Mouse (Mus musculus): ENCODE results near the gene Tfcp2l1. TPM values are rescaled to one million over a fixed set of nuclear protein-coding genes. Genes with fewer than 3 reads are reported as not detected.
"Not testable (repeated sequence)": the region's sequence is repeated elsewhere in the genome, so short reads cannot be mapped to it uniquely, and the experiment has no call there.

Gene Tfcp2l1
- polyA plus RNA-seq, 1 experiment from 2014 or later = 0.17 TPM

- H3K27me3 ChIP-seq (ENCODE audit: control insufficient read depth, insufficient read depth, low read length) = no peaks in the 10 kb centered on the region
- H3K9me3 ChIP-seq (ENCODE audit: control insufficient read depth, low read length) = no peaks in the 10 kb centered on the region
- no peaks in the 10 kb centered on the region for H3K4me1 ChIP-seq (replicated peaks; ENCODE audit: control insufficient read depth, insufficient read depth, low read length)
- no peak overlapping the region for H3K4me2 ChIP-seq (ENCODE audit: low read depth, low read length, severe bottlenecking)
- no peak overlapping the region for H3K4me3 ChIP-seq (ENCODE audit: low read depth, low read length)
- no peak overlapping the region for H3K9ac ChIP-seq (ENCODE audit: low read length)
- WGBS = 89% methylated on average over 3 of the region's 3 CpGs
- ATAC-seq (replicated peaks; ENCODE audit: low FRiP score) (no peak), DNase-seq (ENCODE audit: low spot score) (no peak)
- H3K27ac ChIP-seq (ENCODE audit: low read depth, low read length) = no peak overlapping the region
- H3K36me3 ChIP-seq (ENCODE audit: control insufficient read depth, insufficient read depth, low read length) = no peaks in the 10 kb centered on the region; the same call in 1 of the 2 replicates
Observed at GRCm38 (mm10) chr1:118613631-118614183, 14.0 kb upstream of the Tfcp2l1 start.

- WGBS = 95% methylated on average over 4 of the region's 5 CpGs
- not testable (repeated sequence) for H3K9ac ChIP-seq (ENCODE audit: low read length); H3K4me2 ChIP-seq (ENCODE audit: low read depth, low read length, severe bottlenecking); ATAC-seq (replicated peaks; ENCODE audit: low FRiP score); H3K27ac ChIP-seq (ENCODE audit: low read depth, low read length); H3K9me3 ChIP-seq (ENCODE audit: control insufficient read depth, low read length); H3K36me3 ChIP-seq (ENCODE audit: control insufficient read depth, insufficient read depth, low read length); DNase-seq (ENCODE audit: low spot score); H3K4me1 ChIP-seq (replicated peaks; ENCODE audit: control insufficient read depth, insufficient read depth, low read length); H3K4me3 ChIP-seq (ENCODE audit: low read depth, low read length); H3K27me3 ChIP-seq (ENCODE audit: control insufficient read depth, insufficient read depth, low read length)
Observed at GRCm38 (mm10) chr1:118621055-118621454, 6.7 kb upstream of the Tfcp2l1 start.

- Histone ChIP-seq H3K9me3 (ENCODE audit: control insufficient read depth, low read length) (no peaks in the 10 kb centered on the region), H3K27ac (ENCODE audit: low read depth, low read length) (no peak overlapping the region), H3K4me2 (ENCODE audit: low read depth, low read length, severe bottlenecking) (no peak overlapping the region), H3K27me3 (ENCODE audit: control insufficient read depth, insufficient read depth, low read length) (peaks cover under 1% of the 10 kb centered on the region), H3K4me1 (replicated peaks; ENCODE audit: control insufficient read depth, insufficient read depth, low read length) (peaks cover 4% of the 10 kb centered on the region; the same call in 1 of the 2 replicates), H3K9ac (ENCODE audit: low read length) (no peak overlapping the region), H3K4me3 (ENCODE audit: low read depth, low read length) (no peak overlapping the region), H3K36me3 (ENCODE audit: control insufficient read depth, insufficient read depth, low read length) (no peaks in the 10 kb centered on the region)
- DNase-seq (ENCODE audit: low spot score) = no peak
- ATAC-seq (replicated peaks; ENCODE audit: low FRiP score) = no peak
- WGBS = 58% methylated on average over 3 of the region's 3 CpGs
Observed at GRCm38 (mm10) chr1:118622857-118623256, 4.9 kb upstream of the Tfcp2l1 start.

- Histone ChIP-seq H3K27me3 (ENCODE audit: control insufficient read depth, insufficient read depth, low read length) (peaks cover 9% of the 10 kb centered on the region), H3K4me3 (ENCODE audit: low read depth, low read length) (no peak overlapping the region), H3K27ac (ENCODE audit: low read depth, low read length) (no peak overlapping the region), H3K36me3 (ENCODE audit: control insufficient read depth, insufficient read depth, low read length) (no peaks in the 10 kb centered on the region), H3K4me2 (ENCODE audit: low read depth, low read length, severe bottlenecking) (no peak overlapping the region), H3K9ac (ENCODE audit: low read length) (no peak overlapping the region), H3K4me1 (replicated peaks; ENCODE audit: control insufficient read depth, insufficient read depth, low read length) (peaks cover 6% of the 10 kb centered on the region; the same call in 1 of the 2 replicates), H3K9me3 (ENCODE audit: control insufficient read depth, low read length) (no peaks in the 10 kb centered on the region)
- no peak for ATAC-seq (replicated peaks; ENCODE audit: low FRiP score)
- 25% methylated on average over 6 of the region's 6 CpGs for WGBS
- DNase-seq (ENCODE audit: low spot score) = no peak
Observed at GRCm38 (mm10) chr1:118625461-118625860, 2.3 kb upstream of the Tfcp2l1 start.

GRCm38 (mm10) chr1:118625921-118626320, 1.8 kb upstream of the Tfcp2l1 start:
- Histone ChIP-seq H3K4me1 (replicated peaks; ENCODE audit: control insufficient read depth, insufficient read depth, low read length) (peaks cover 6% of the 10 kb centered on the region; the same call in 1 of the 2 replicates), H3K9me3 (ENCODE audit: control insufficient read depth, low read length) (no peaks in the 10 kb centered on the region), H3K27ac (ENCODE audit: low read depth, low read length) (no peak overlapping the region), H3K4me2 (ENCODE audit: low read depth, low read length, severe bottlenecking) (no peak overlapping the region), H3K36me3 (ENCODE audit: control insufficient read depth, insufficient read depth, low read length) (no peaks in the 10 kb centered on the region), H3K9ac (ENCODE audit: low read length) (no peak overlapping the region), H3K27me3 (ENCODE audit: control insufficient read depth, insufficient read depth, low read length) (peaks cover 9% of the 10 kb centered on the region), H3K4me3 (ENCODE audit: low read depth, low read length) (no peak overlapping the region)
- 66% methylated on average over 2 of the region's 2 CpGs for WGBS
- ATAC-seq (replicated peaks; ENCODE audit: low FRiP score) (no peak), DNase-seq (ENCODE audit: low spot score) (no peak)

- Histone ChIP-seq H3K4me3 (ENCODE audit: low read depth, low read length) (no peak overlapping the region), H3K4me1 (replicated peaks; ENCODE audit: control insufficient read depth, insufficient read depth, low read length) (peaks cover 6% of the 10 kb centered on the region; the same call in 1 of the 2 replicates), H3K27me3 (ENCODE audit: control insufficient read depth, insufficient read depth, low read length) (peaks cover 9% of the 10 kb centered on the region), H3K9ac (ENCODE audit: low read length) (no peak overlapping the region), H3K4me2 (ENCODE audit: low read depth, low read length, severe bottlenecking) (no peak overlapping the region), H3K27ac (ENCODE audit: low read depth, low read length) (no peak overlapping the region), H3K36me3 (ENCODE audit: control insufficient read depth, insufficient read depth, low read length) (no peaks in the 10 kb centered on the region), H3K9me3 (ENCODE audit: control insufficient read depth, low read length) (no peaks in the 10 kb centered on the region)
- DNase-seq (ENCODE audit: low spot score) (no peak), ATAC-seq (replicated peaks; ENCODE audit: low FRiP score) (no peak)
- 81% methylated on average over 2 of the region's 2 CpGs for WGBS
Observed at GRCm38 (mm10) chr1:118626452-118626851, 1.3 kb upstream of the Tfcp2l1 start.

GRCm38 (mm10) chr1:118633415-118633980, 5.8 kb downstream of the Tfcp2l1 start:
- Histone ChIP-seq H3K4me2 (ENCODE audit: low read depth, low read length, severe bottlenecking) (no peak overlapping the region), H3K27ac (ENCODE audit: low read depth, low read length) (no peak overlapping the region), H3K9ac (ENCODE audit: low read length) (no peak overlapping the region), H3K36me3 (ENCODE audit: control insufficient read depth, insufficient read depth, low read length) (no peaks in the 10 kb centered on the region), H3K4me1 (replicated peaks; ENCODE audit: control insufficient read depth, insufficient read depth, low read length) (no peaks in the 10 kb centered on the region), H3K9me3 (ENCODE audit: control insufficient read depth, low read length) (no peaks in the 10 kb centered on the region), H3K4me3 (ENCODE audit: low read depth, low read length) (no peak overlapping the region), H3K27me3 (ENCODE audit: control insufficient read depth, insufficient read depth, low read length) (peaks cover 3% of the 10 kb centered on the region; the same call in 1 of the 2 replicates)
- 80% methylated on average over 4 of the region's 4 CpGs for WGBS
- DNase-seq (ENCODE audit: low spot score) (no peak), ATAC-seq (replicated peaks; ENCODE audit: low FRiP score) (no peak)

- Histone ChIP-seq H3K36me3 (ENCODE audit: control insufficient read depth, insufficient read depth, low read length) (no peaks in the 10 kb centered on the region), H3K9me3 (ENCODE audit: control insufficient read depth, low read length) (no peaks in the 10 kb centered on the region), H3K27ac (ENCODE audit: low read depth, low read length) (no peak overlapping the region), H3K4me2 (ENCODE audit: low read depth, low read length, severe bottlenecking) (no peak overlapping the region), H3K4me3 (ENCODE audit: low read depth, low read length) (no peak overlapping the region), H3K27me3 (ENCODE audit: control insufficient read depth, insufficient read depth, low read length) (no peaks in the 10 kb centered on the region), H3K9ac (ENCODE audit: low read length) (no peak overlapping the region), H3K4me1 (replicated peaks; ENCODE audit: control insufficient read depth, insufficient read depth, low read length) (no peaks in the 10 kb centered on the region)
- ATAC-seq (replicated peaks; ENCODE audit: low FRiP score) (no peak), DNase-seq (ENCODE audit: low spot score) (no peak)
- WGBS = 82% methylated on average over 2 of the region's 2 CpGs
Observed at GRCm38 (mm10) chr1:118642296-118642999, 14.7 kb downstream of the Tfcp2l1 start.

All from forebrain, embryonic 11.5 days (tissue).